Mouse (Mus musculus): ENCODE measurements around the gene Phactr4. TPM values are rescaled to one million over a fixed set of nuclear protein-coding genes. Genes with fewer than 3 reads are reported as not detected.
A peak's percentile ranks its signal among the peaks of the same experiment; 100 is the strongest.

The Phactr4 gene
- total and polyA plus RNA-seq, 2 experiments, result 6.6 to 8.0 TPM

GRCm38 (mm10) chr4:132409587-132410229 is 12.6 kb downstream of the Phactr4 start:
- H3K79me2 ChIP-seq (ENCODE audit: control insufficient read depth, insufficient read depth, low read length), result peaks cover 28% of the 10 kb centered on the region; the same call in 1 of the 2 replicates
- WGBS, result 87% methylated on average over 4 of the region's 4 CpGs
- H3K4me1 ChIP-seq (ENCODE audit: control insufficient read depth, insufficient read depth, low read length), result peaks cover 13% of the 10 kb centered on the region
- peak; percentile 51 for DNase-seq (ENCODE audit: extremely low read depth, low read depth, low spot score)
- TF ChIP-seq POLR2A (IDR thresholded peaks at IDR 0.05; ENCODE audit: extremely low read depth, insufficient read depth, low read length) (no peak), CTCF (IDR thresholded peaks at IDR 0.05; ENCODE audit: low read depth, low read length) (no peak)
- H3K4me3 ChIP-seq (ENCODE audit: insufficient read depth, low read depth, low read length), result no peak overlapping the region
- H3K9ac ChIP-seq (ENCODE audit: low read depth, low read length), result no peak overlapping the region
- no peak overlapping the region for H3K27ac ChIP-seq (replicated peaks; ENCODE audit: insufficient read depth, low read depth, low read length)
- peaks cover 4% of the 10 kb centered on the region; the same call in 1 of the 2 replicates for H3K36me3 ChIP-seq (ENCODE audit: control insufficient read depth, insufficient read depth, low read length)
- no peaks in the 10 kb centered on the region for H3K27me3 ChIP-seq (ENCODE audit: control insufficient read depth, insufficient read depth, low read length)

DNA sequence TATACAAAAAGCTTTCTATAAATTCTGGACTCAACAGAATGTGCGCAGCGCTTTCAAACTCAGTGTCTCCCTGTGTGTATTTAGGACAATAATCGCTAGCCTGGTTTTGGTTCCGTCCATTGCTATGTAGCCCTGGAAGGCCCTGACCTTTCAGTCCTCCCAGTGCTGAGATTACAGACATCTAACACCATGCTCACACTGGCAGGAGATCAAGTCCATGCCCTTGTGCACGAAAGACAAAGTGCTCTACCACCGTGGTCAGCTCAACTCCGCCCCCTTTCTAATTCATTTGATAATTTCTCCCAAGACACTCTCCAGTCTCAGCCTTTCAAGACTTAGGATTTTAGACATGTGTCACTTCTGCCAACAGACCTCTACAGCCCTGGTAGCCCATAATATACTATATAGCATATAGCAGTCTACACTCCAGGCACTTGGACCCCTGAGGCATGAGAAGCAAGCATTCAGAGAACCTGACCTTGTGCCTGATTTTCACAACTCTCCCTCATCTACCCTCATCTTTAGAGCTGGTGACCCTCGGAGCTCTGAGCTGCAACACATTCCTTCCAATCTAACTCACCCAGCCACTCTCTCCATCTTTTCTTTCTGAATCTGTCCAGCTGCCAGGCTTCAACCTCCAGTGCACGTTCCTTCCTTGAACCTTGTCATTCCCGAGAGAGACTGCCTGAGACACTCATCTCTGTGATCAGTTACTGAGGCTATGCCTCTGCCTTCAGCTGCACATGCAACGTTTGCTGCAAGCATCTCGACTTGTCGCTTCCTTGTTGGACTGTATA is 15.7 kb downstream of the Phactr4 start:
- Histone ChIP-seq H3K79me2 (ENCODE audit: control insufficient read depth, insufficient read depth, low read length) (peaks cover 35% of the 10 kb centered on the region; the same call in 1 of the 2 replicates), H3K36me3 (ENCODE audit: control insufficient read depth, insufficient read depth, low read length) (no peaks in the 10 kb centered on the region), H3K4me1 (ENCODE audit: control insufficient read depth, insufficient read depth, low read length) (peaks cover 10% of the 10 kb centered on the region), H3K27me3 (ENCODE audit: control insufficient read depth, insufficient read depth, low read length) (no peaks in the 10 kb centered on the region), H3K4me3 (ENCODE audit: insufficient read depth, low read depth, low read length) (no peak overlapping the region), H3K9ac (ENCODE audit: low read depth, low read length) (no peak overlapping the region), H3K27ac (replicated peaks; ENCODE audit: insufficient read depth, low read depth, low read length) (no peak overlapping the region)
- DNase-seq (ENCODE audit: extremely low read depth, low read depth, low spot score), result peak; percentile 86
- 47% methylated on average over 13 of the region's 13 CpGs for WGBS
- no peak for TF ChIP-seq POLR2A (IDR thresholded peaks at IDR 0.05; ENCODE audit: extremely low read depth, insufficient read depth, low read length)
- no peak for TF ChIP-seq CTCF (IDR thresholded peaks at IDR 0.05; ENCODE audit: low read depth, low read length)

DNA sequence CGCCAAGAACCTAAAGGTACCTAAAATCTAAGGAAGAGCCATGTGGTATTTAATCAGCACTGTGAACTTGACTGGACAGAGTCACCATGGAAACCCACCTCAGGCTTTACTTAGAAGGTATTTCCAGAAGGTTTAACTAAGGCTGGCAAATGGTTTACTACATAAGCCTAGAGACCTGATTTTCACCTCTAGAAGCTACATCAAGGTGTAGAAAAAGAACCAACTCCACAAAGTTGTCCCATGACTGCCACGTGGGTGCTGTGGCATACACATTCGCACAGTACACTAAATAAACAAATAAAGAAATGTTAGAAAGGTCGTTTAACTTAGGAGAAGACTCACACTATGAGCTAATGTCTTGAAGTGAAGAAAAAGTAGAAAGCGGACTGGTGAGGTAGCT is 17.7 kb downstream of the Phactr4 start:
- H3K79me2 ChIP-seq (ENCODE audit: control insufficient read depth, insufficient read depth, low read length), result peaks cover 32% of the 10 kb centered on the region; the same call in 1 of the 2 replicates
- no peak overlapping the region for H3K4me3 ChIP-seq (ENCODE audit: insufficient read depth, low read depth, low read length)
- H3K27me3 ChIP-seq (ENCODE audit: control insufficient read depth, insufficient read depth, low read length), result no peaks in the 10 kb centered on the region
- H3K9ac ChIP-seq (ENCODE audit: low read depth, low read length), result no peak overlapping the region
- no peaks in the 10 kb centered on the region for H3K36me3 ChIP-seq (ENCODE audit: control insufficient read depth, insufficient read depth, low read length)
- DNase-seq (ENCODE audit: extremely low read depth, low read depth, low spot score), result no peak
- 68% methylated on average over 5 of the region's 5 CpGs for WGBS
- TF ChIP-seq CTCF (IDR thresholded peaks at IDR 0.05; ENCODE audit: low read depth, low read length) (no peak), POLR2A (IDR thresholded peaks at IDR 0.05; ENCODE audit: extremely low read depth, insufficient read depth, low read length) (no peak)
- H3K4me1 ChIP-seq (ENCODE audit: control insufficient read depth, insufficient read depth, low read length), result peaks cover 9% of the 10 kb centered on the region
- no peak overlapping the region for H3K27ac ChIP-seq (replicated peaks; ENCODE audit: insufficient read depth, low read depth, low read length)

DNA sequence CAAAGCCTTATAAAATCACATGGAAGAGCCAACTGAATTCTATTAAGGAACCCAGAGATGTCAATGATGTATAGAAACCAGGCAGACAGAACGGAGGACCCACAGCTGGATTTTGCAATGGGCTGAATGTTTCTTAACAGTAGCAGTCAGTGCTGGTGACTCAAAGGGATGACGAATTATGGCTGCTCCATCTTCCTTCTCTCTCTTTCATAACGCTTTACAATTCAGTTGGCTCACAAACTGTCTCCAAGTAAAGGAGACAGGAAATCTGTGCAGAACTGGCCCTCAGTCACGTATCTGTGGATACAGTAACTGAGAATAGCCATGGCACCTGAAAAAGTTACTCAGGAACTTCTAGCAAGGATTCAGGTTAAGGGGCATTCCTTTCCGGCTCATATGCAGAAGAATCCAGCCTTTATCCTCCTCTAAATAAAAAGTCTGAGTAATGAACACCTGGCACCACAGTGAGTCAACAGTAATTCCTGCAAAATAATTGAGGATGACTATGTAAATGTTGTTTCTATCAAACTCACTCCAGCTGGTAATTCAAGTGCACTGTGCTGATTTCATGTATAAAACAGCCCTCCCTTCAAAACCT is 19.1 kb downstream of the Phactr4 start:
- Histone ChIP-seq H3K4me1 (ENCODE audit: control insufficient read depth, insufficient read depth, low read length) (peaks cover 9% of the 10 kb centered on the region), H3K9ac (ENCODE audit: low read depth, low read length) (no peak overlapping the region), H3K4me3 (ENCODE audit: insufficient read depth, low read depth, low read length) (no peak overlapping the region), H3K36me3 (ENCODE audit: control insufficient read depth, insufficient read depth, low read length) (no peaks in the 10 kb centered on the region), H3K79me2 (ENCODE audit: control insufficient read depth, insufficient read depth, low read length) (peaks cover 34% of the 10 kb centered on the region; the same call in 1 of the 2 replicates), H3K27me3 (ENCODE audit: control insufficient read depth, insufficient read depth, low read length) (no peaks in the 10 kb centered on the region), H3K27ac (replicated peaks; ENCODE audit: insufficient read depth, low read depth, low read length) (no peak overlapping the region)
- no peak for DNase-seq (ENCODE audit: extremely low read depth, low read depth, low spot score)
- TF ChIP-seq CTCF (IDR thresholded peaks at IDR 0.05; ENCODE audit: low read depth, low read length), result no peak
- TF ChIP-seq POLR2A (IDR thresholded peaks at IDR 0.05; ENCODE audit: extremely low read depth, insufficient read depth, low read length), result no peak
- 75% methylated on average over 5 of the region's 5 CpGs for WGBS

- Histone ChIP-seq H3K27me3 (ENCODE audit: control insufficient read depth, insufficient read depth, low read length) (no peaks in the 10 kb centered on the region), H3K9ac (ENCODE audit: low read depth, low read length) (no peak overlapping the region), H3K79me2 (ENCODE audit: control insufficient read depth, insufficient read depth, low read length) (peaks cover 34% of the 10 kb centered on the region; the same call in 1 of the 2 replicates), H3K36me3 (ENCODE audit: control insufficient read depth, insufficient read depth, low read length) (no peaks in the 10 kb centered on the region), H3K4me3 (ENCODE audit: insufficient read depth, low read depth, low read length) (no peak overlapping the region), H3K4me1 (ENCODE audit: control insufficient read depth, insufficient read depth, low read length) (peaks cover 2% of the 10 kb centered on the region; the same call in 1 of the 2 replicates), H3K27ac (replicated peaks; ENCODE audit: insufficient read depth, low read depth, low read length) (no peak overlapping the region)
- 91% methylated on average over 9 of the region's 9 CpGs for WGBS
- no peak for TF ChIP-seq POLR2A (IDR thresholded peaks at IDR 0.05; ENCODE audit: extremely low read depth, insufficient read depth, low read length)
- no peak for TF ChIP-seq CTCF (IDR thresholded peaks at IDR 0.05; ENCODE audit: low read depth, low read length)
- DNase-seq (ENCODE audit: extremely low read depth, low read depth, low spot score), result no peak
Measured at GRCm38 (mm10) chr4:132401016-132401415, 21.3 kb downstream of the Phactr4 start.

Measured in liver, adult 2 months (tissue).